8 mouse cellular contexts compared by ENCODE assay signal in genomic region chr5:106803094-106803493, GRCm38 (mm10).
DNase-seq lines count a peak whose midpoint lies in the region; ATAC-seq and TF ChIP-seq lines count a peak whose summit lies in the region.

No protein-coding gene starts in this region.

- H3K9me3 ChIP-seq in heart, embryonic 10.5 days = no peaks in the 10 kb centered on the region
- H3K9me3 ChIP-seq in midbrain, embryonic 10.5 days (replicated peaks) = no peaks in the 10 kb centered on the region

- peak; percentile 58 for TF ChIP-seq CTCF in cerebellum, adult 2 months (IDR thresholded peaks at IDR 0.05; ENCODE audit: borderline replicate concordance, insufficient read depth, low read depth, low read length)

- peaks cover 7% of the 10 kb centered on the region; the same call in 1 of the 2 replicates for H3K27me3 ChIP-seq in heart, embryonic 10.5 days (ENCODE audit: insufficient read depth, poor library complexity, severe bottlenecking)
- H3K27me3 ChIP-seq in cerebellum, adult 2 months (ENCODE audit: control insufficient read depth, insufficient read depth, low read length) = no peaks in the 10 kb centered on the region
- H3K27me3 ChIP-seq in midbrain, embryonic 10.5 days (ENCODE audit: low read depth, poor library complexity, severe bottlenecking) = peaks cover 20% of the 10 kb centered on the region

- peaks cover 17% of the 10 kb centered on the region for H3K4me1 ChIP-seq in heart, embryonic 10.5 days
- no peaks in the 10 kb centered on the region for H3K4me1 ChIP-seq in cerebellum, adult 2 months (ENCODE audit: control insufficient read depth, insufficient read depth, low read length)
- H3K4me1 ChIP-seq in midbrain, embryonic 10.5 days = peaks cover 15% of the 10 kb centered on the region

- TF ChIP-seq POLR2A in cerebellum, adult 2 months (IDR thresholded peaks at IDR 0.05; ENCODE audit: borderline replicate concordance, insufficient read depth, low read length) = no peak

- intact Hi-C loops in left cerebral cortex, postnatal 36 days (cut with DNase I) = loop anchor here (5.0 to 10.0 kb wide), 2 partner anchors 106 to 338 kb away; partner anchors contain the start of gene Zfp644

- 2% methylated on average over 12 of the region's 12 CpGs for WGBS in heart, embryonic 10.5 days
- WGBS in cerebellum, adult 2 months = 11% methylated on average over 12 of the region's 12 CpGs
- 3% methylated on average over 12 of the region's 12 CpGs for WGBS in midbrain, embryonic 10.5 days

- peak; percentile 93 for DNase-seq in heart, adult 11 months
- no peak for DNase-seq in heart, embryonic 10.5 days (ENCODE audit: low spot score)
- DNase-seq in cerebellum, adult 2 months = peak; percentile 38 to 45
- DNase-seq in induced T-regulatory cell, adult 2 months (ENCODE audit: low read depth) = peak; percentile 74
- peak; percentile 28 to 41 for DNase-seq in left cerebral cortex, postnatal 36 days (ENCODE audit: low spot score in 2 of 2)
- DNase-seq in midbrain, embryonic 10.5 days (ENCODE audit: low spot score) = peak; percentile 69
- DNase-seq in right cerebral cortex, postnatal 4 days = peak; percentile 75

- H3K36me3 ChIP-seq in heart, embryonic 10.5 days = no peaks in the 10 kb centered on the region
- H3K36me3 ChIP-seq in midbrain, embryonic 10.5 days = no peaks in the 10 kb centered on the region

- H3K27ac ChIP-seq in heart, embryonic 10.5 days = no peak overlapping the region
- H3K27ac ChIP-seq in cerebellum, adult 2 months (ENCODE audit: insufficient read depth, low read length) = no peak overlapping the region
- no peak overlapping the region for H3K27ac ChIP-seq in midbrain, embryonic 10.5 days (replicated peaks)

- no peak overlapping the region for H3K4me3 ChIP-seq in heart, embryonic 10.5 days
- no peak overlapping the region for H3K4me3 ChIP-seq in cerebellum, adult 2 months (replicated peaks; ENCODE audit: insufficient read depth, low read depth, low read length)
- H3K4me3 ChIP-seq in midbrain, embryonic 10.5 days = no peak overlapping the region

- ATAC-seq in frontal cortex, adult (ENCODE audit: low TSS enrichment) = 0 out of 2 replicates have a peak, but pooled peaks have one; percentile 44
